Mouse (Mus musculus) induced T-regulatory cell, adult 2 months (primary cell): ENCODE data around the gene Zfp963.
"Not testable (repeated sequence)": the region's sequence is repeated elsewhere in the genome, so short reads cannot be mapped to it uniquely, and the experiment has no call there.

ENCODE experiments used
- DNase-seq: peaks from one replicate; pipeline ENCODE4 v3.0.0-alpha.2; 2012; ENCODE audit warnings: low read depth

The Zfp963 gene

DNA sequence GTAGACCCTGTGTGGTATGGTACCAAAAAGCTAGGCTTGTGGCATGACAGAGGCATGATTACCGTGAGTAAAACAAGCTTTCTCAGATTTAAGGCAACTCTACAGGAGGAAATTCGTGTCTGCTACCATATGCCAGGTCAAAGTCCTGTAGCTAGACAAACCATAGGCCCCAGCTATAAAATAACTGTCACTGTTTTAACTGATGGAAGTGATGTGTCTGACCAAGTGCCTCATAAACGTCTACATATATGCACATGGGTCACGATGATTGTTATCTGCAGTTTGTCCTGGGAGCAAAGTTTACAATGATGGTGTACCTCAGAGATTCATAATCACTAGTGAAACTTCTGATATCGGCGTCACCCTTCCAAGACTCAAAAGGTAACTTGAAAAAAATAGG, 9.0 kb downstream of the Zfp963 start:
- no peak for DNase-seq

DNA sequence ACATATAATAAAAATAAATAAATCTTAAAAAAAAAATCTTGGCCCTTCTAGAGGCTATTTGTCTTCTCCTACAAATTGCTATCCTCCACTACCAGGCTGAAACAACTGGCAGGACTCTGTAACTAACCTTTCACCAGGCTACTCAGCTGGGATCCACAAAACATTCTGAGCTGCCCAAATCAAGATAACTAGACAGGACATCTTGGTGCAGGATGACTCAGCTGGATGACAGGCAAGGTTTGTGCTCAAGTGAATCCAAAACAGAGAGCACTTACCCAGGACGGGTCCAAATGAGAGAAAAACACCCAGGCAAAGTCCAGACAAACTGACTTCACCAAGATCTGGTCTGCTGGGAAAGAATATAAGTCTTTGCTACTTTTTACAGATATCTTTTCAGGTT, 14.3 kb downstream of the Zfp963 start:
- DNase-seq = no peak

DNA sequence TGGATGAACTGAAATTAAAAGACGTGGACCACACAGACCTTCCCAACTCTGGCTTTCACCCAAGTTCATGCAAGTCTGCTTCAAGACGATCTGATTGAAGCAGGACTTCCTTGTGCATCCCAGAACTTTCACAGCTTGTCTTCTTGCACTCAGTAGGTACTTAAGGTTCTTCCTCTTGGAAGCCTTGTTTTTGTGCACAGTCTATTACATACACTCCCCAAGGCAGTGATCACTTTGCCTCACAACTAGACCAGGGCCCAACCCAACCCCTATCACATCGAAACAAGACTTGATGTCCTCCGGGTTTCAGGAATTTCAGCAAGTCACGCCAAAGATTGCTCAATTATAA, 32.6 kb downstream of the Zfp963 start:
- DNase-seq = no peak

DNA sequence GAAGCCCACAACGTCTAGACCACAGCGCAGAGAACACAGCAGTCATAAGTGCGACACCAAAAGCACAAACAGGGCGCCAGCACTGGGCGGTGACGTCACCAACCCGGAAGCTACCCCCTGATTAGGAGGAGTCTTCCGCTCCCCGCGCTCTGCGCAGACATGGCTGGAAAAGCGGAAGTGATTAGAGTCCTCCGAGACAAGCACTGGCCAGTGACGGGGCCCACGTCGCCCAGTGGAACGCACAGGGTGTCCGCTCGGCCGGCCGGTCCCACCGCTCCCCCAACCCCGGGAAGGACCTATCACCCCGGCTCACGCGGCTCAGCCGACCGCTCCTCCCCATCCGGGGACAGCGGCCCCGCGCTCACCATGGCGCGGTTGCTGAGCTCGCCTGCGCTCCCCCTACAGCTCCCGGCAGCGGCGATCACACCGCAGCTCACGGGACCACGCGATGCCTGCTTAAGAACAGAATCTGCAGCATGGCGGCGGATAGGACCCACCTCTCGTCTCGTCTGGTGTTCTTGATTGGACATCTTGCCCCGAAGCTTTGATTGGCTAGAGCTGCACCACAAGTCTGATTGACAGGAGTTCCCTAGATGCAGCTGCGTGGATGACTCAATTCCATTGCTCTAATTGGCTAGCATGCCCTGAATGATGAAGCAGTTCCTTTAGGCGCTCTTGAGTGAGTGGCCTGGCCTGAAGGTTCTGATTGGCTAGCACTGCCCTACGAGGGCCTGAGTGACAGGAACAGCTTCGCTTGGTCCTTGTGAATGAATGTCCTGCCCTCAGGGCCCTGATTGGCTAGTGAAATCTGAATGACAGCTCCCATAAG, 33.2 kb downstream of the Zfp963 start:
- DNase-seq = peak; percentile 98

DNA sequence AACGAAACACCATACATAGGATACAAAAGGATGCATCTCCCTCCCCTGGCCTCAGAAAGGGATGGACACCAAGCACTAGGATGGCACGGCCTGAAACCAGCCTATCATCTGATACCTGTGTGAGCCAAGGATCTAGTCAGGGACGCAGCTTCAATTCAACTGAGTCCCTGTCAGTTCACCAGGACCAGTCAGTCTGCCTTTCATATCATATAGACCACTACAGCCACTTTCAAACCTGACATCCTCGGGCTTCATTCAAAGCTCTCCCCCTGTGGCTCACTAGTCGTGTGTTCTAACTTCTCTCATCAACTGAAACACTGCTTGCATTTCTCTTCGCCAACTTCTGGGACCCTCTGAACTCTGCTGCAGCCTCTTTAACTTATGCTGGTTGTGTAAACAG, 34.4 kb downstream of the Zfp963 start:
- DNase-seq = peak; percentile 27

DNA sequence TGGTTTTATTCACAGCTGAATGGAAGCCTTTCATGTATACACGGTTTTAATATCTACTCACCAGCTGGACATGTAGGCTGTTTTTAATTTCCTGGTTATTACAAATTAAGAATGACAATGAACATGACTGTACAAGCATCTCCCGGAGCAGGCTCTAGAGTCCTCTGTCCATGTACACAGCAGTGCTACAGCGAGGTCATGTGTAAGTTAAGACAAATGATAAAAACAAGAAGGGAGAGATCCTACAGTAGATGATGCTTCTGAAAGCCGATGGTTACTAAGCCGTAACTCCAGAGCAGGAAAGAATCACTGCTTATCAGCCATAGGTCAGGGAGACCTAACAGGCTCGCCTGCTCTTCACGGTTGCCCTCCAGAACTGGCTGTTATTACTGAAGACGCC, 36.3 kb downstream of the Zfp963 start:
- DNase-seq = no peak

DNA sequence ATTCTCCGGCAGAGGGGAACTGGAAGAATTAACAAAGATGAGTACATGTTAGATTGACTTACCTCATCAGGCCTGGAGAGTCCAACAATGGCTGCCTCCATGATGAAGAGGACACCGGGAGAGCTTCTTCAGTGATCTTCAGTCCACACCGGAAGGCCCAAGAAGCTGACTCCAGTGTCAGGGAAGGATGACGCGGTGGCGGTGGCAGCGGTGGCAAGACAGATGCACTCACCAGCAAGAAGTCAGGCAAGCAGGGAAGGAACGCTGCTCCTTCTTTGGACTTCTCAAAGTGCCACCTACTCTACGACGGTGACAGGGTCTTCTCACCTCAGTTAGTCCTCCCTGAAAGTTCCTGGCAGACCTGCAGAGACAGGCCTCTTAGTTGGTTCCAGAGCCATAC, 39.1 kb downstream of the Zfp963 start, which contains the start of gene Zfp869:
Gene Zfp869 (minus strand): TSS at position 101 of the 400 bp plus-strand sequence.
- DNase-seq = not testable (repeated sequence)

DNA sequence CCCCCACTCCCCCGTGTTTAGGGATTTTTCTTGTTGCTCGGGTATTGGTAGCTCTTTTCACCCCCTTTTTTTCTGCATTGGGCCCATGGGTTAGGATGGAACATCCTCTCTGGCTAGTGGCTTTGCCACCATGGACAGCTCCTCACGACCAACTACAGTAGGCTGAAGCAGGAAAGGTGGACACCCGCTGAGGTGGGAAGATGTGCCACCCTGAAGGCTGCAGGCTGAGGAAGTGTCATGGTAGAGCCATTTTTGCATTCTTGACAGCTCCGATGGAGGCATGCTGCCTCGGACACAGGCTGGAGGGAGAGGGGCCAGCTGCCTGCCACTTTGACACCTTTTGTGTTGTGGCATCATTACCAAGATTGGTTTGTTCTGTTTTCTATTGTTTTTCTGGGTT, 48.0 kb downstream of the Zfp963 start:
- DNase-seq = no peak
